Mouse (Mus musculus) small intestine, adult 2 months (tissue): ENCODE measurements at regions not wholly inside any gene's neighbourhood (a gene's known extent, or its start where the extent isn't known, plus 50 kb on each side); places are given as distances from the start of the nearest gene placed in this dataset.

Source experiments
- CTCF ChIP-seq: fragments of 200-500 bp; IDR thresholded peaks from 2 replicates; pipeline ENCODE4 v1.5.1; 2012; ENCODE audit warnings: low read depth, mild to moderate bottlenecking, control low read depth, inconsistent platforms, low read length, moderate library complexity, mixed read lengths; ENCODE audit not compliant: insufficient replicate concordance, insufficient read length; ENCODE audit errors: extremely low read depth
- POLR2A ChIP-seq: fragments of 200-500 bp; IDR thresholded peaks from 2 replicates; pipeline ENCODE4 v1.6.1; 2012; ENCODE audit warnings: low read depth, mild to moderate bottlenecking, control low read depth, inconsistent platforms, low read length, moderate library complexity

- TF ChIP-seq CTCF, result no peak
- TF ChIP-seq POLR2A, result no peak
Observed at GRCm38 (mm10) chr15:67943046-67943445, 1442.3 kb upstream of the Lrrc6 start.
